Mouse (Mus musculus) frontal cortex, postnatal 10 days (tissue): Measurements from ENCODE around the gene Ldlr.
"Not testable (repeated sequence)": the region's sequence is repeated elsewhere in the genome, so short reads cannot be mapped to it uniquely, and the experiment has no call there.

Source experiments
- DNase-seq, 2 experiments: peaks; one replicate each; pipeline ENCODE4 v3.0.0; 2022; ENCODE audit warnings: low spot score in 2 of 2, mixed read lengths in 1 of 2

The Ldlr gene

GRCm38 (mm10) chr9:21754516-21755321, 31.4 kb downstream of the Ldlr start:
- no peak for DNase-seq

DNA sequence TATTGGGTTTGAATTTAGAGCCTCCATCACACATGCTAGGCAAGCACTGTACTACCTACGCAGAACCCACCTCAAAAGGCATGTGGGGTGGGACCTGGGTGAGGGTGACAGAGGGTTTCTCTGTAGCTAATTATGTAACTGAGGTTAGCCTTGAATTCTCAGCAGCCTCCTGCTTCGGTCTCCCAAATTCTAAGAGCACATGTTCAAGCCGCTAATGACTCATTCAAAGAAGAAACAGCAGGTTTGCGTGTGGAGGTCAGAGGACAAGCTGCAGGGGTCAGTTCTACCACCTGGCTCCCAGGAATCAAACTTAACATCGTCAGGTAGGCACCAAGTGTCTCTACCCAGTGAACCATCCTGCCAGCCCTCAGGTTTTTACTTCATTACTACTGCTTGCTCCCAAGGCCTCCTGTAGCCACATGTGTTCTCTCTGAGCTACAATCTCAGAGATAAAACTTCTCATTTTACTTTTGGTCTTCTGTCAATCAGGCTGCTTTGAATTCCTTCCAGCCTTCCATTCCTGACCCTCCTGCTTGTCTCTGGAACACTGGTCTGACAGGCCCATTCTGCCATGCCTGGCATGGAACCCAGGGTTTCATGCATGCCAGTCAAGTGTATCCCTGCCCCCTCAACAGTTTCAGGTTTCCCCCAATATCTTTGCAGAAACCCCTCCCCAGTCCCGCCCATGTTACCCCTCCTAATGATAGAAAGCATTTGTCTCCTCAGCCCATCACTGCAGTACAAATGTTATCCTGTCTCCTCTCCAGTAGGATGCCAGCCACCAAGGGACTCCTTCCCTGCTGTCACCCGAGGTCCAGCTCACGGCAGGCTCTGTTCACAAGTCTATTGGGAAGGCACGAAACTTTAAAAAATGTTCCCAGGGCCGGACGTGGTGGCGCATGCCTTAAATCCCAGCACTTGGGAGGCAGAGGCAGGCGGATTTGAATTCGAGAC, 35.6 kb downstream of the Ldlr start:
- no peak for DNase-seq

GRCm38 (mm10) chr9:21759718-21760117, 36.4 kb downstream of the Ldlr start:
- no peak for DNase-seq

GRCm38 (mm10) chr9:21760155-21761088, 37.1 kb downstream of the Ldlr start, which contains the start of gene Spc24:
TSS of gene Spc24 (minus strand) at chr9:21760303.
- DNase-seq = peak; percentile 91 to 95

GRCm38 (mm10) chr9:21762135-21762534, 38.9 kb downstream of the Ldlr start:
- no peak for DNase-seq

DNA sequence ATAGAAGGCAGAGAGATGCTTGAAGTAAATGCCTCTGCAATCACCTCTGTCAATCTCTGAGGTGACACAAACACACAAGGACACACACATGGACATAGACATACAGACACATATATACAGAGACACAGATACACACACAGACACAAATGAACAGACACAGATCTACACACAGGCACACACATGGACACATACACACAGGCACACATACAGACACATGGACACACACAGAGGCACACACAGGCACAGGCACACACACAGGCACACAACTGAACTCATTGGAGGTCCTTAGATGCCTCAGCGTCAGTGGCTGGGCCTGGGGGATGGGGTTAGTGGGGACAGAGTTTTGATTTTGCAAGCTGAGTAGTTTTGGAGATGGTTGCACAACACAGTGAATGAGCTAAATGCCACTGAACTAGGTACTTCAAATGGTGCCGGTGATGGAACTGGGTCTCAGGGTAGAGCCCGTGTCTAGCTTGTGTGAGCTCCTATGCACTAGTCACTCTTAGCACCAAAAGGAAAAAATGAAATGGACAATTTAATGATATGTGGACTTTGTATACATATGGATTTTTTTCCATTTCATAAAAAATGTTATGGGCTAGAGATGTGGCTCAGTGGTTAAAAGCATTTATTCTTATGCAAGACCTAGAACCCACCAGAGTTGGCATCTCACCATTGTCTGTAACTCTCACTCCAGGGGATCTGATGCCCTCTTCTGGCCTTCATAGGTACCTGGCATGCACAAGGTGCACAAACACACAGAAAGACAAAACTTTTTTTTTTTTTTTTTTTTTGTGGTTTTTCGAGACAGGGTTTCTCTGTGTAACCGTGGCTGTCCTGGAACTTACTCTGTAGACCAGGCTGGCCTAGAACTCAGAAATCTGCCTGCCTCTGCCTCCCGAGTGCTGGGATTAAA, 41.1 kb downstream of the Ldlr start:
- DNase-seq = no peak

GRCm38 (mm10) chr9:21767896-21768295, 44.6 kb downstream of the Ldlr start:
- DNase-seq = no peak

DNA sequence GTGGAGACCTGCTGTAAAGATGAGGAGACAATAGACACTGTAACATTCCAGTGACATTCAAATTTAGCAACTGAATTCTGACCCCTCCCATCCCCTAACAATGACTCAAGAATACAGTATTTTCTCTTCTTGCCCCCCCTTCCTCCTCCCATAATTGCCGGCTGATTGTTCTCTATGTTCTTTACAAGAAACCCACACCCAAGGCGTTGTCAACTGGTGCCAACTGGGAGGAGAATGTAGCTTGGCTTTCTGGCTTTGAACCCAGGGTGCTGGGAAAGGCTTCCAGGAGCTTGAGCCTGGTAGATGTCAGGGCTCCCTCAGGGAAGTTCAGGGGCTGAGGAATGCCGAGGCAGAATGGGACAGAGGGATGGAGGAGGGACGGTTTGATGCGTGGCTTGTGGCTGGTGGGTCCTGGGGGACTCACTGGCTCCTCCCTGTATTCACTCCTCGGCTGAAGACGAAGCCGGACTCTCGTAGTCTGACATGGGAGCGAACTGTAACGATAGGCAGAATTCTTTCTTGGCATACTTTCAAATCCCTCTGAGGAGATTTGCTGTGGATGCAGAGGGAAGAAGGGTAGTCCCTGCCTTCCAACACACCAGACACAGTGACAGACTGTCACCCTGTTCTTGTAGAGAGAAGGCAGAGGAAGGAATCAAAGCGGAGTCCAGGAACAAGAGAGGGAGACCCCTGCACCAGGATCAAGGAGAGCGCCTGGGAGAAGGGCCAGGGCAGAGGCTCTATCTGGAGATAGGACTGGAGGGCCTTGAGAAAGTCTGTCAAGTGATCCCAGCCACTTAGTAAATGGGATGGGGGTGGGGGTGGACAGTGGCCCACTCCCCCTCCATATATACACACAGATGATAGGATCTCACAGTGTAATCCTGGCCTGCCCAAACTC, 45.5 kb downstream of the Ldlr start:
- no peak for DNase-seq

- no peak for DNase-seq
These were observed 46.4 kb downstream of the Ldlr start for GRCm38 (mm10) chr9:21769558-21770183.

- DNase-seq = not testable (repeated sequence)
These were observed 50.1 kb downstream of the Ldlr start for GRCm38 (mm10) chr9:21773396-21773795.

- no peak for DNase-seq
These were observed 51.1 kb downstream of the Ldlr start for GRCm38 (mm10) chr9:21774353-21774752.

GRCm38 (mm10) chr9:21777726-21778125, 54.4 kb downstream of the Ldlr start:
- DNase-seq = no peak

- DNase-seq = no peak
These were observed 58.6 kb downstream of the Ldlr start for GRCm38 (mm10) chr9:21781657-21782468.

- no peak for DNase-seq
These were observed 61.4 kb downstream of the Ldlr start for GRCm38 (mm10) chr9:21784517-21785307.

GRCm38 (mm10) chr9:21786309-21786708, 63.0 kb downstream of the Ldlr start:
- not testable (repeated sequence) for DNase-seq

DNA sequence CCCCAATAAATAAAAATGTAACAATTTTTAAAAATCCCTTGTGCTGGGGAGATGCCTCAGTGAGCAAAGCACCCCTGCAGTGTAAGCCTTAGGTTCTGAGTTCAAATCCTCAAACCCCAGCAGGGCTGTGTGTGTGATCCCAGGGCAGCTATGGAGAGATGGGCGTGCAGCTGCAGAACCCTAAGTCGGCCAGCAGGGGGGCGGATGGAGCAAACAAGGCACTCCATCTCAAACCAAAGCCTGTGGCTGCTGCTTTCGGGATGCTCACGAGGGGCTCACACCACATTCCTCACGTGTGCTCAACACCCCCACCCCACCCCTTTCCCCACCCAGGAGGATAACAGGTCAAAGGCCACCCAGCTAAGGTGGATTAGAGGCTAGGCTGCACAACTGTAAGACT, 63.6 kb downstream of the Ldlr start:
- DNase-seq = peak in 1 of 2 experiments; percentile 50

- no peak for DNase-seq
These were observed 64.4 kb downstream of the Ldlr start for GRCm38 (mm10) chr9:21787654-21788053.
